8 mouse cellular contexts compared by ENCODE assay signal in the genomic region with DNA sequence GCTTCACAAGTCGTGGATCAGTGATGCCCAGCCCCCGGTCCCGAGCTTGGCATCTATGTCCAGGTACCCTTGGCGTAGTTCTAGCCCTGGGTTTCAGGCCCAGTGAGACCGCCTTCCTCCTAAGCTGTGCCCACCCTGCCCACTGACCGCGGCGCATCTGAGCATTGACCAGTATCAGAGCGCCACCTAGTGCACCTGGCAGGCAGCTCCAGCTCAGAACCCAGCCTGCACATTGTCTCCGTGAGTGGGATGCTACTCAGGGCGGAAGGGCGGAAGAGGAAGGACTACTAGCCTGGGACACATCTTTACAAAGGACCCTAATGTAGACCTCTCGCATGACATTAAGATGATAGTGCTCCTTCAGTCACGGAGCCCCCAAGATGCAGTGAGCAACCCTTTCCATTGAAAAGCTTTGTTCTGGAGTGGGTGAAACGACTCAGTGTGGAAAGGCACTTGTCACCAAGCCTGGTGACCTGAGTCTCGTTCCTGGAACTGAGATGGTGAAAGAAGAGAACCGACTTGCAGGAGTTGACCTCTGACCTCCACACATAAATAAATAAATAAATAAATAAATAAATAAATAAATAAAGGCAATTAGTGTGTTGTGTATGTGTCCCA. TPM values are rescaled to one million over a fixed set of nuclear protein-coding genes. Genes with fewer than 3 reads are reported as not detected.
DNase-seq lines count a peak whose midpoint lies in the region; ATAC-seq and TF ChIP-seq lines count a peak whose summit lies in the region.

No protein-coding gene starts in this region.

- DNase-seq in kidney, postnatal 10 days: peak; percentile 84
- peak; percentile 73 for DNase-seq in liver, embryonic 11.5 days (ENCODE audit: low spot score)
- peak; percentile 90 for DNase-seq in neural tube, embryonic 11.5 days (ENCODE audit: low spot score)

- H3K36me3 ChIP-seq in C2C12 (ENCODE audit: control insufficient read depth, insufficient read depth): no peaks in the 10 kb centered on the region
- no peaks in the 10 kb centered on the region for H3K36me3 ChIP-seq in heart, embryonic 15.5 days
- H3K36me3 ChIP-seq in liver, embryonic 11.5 days (ENCODE audit: control insufficient read depth, insufficient read depth, low read length): no peaks in the 10 kb centered on the region
- no peaks in the 10 kb centered on the region for H3K36me3 ChIP-seq in neural tube, embryonic 11.5 days (ENCODE audit: control insufficient read depth, insufficient read depth, low read length)
- H3K36me3 ChIP-seq in testis, adult 2 months (ENCODE audit: control insufficient read depth, insufficient read depth, low read length): no peaks in the 10 kb centered on the region

- H3K4me3 ChIP-seq in C2C12 (ENCODE audit: insufficient read depth, poor library complexity, severe bottlenecking): no peak overlapping the region
- no peak overlapping the region for H3K4me3 ChIP-seq in bone marrow macrophage, adult 2 months (ENCODE audit: insufficient read depth, low read length)
- H3K4me3 ChIP-seq in heart, embryonic 15.5 days: no peak overlapping the region
- H3K4me3 ChIP-seq in liver, embryonic 11.5 days (ENCODE audit: low read depth, low read length): no peak overlapping the region
- no peak overlapping the region for H3K4me3 ChIP-seq in neural tube, embryonic 11.5 days (ENCODE audit: low read depth, low read length)
- peak overlapping the region; percentile 42 for H3K4me3 ChIP-seq in testis, adult 2 months (ENCODE audit: control insufficient read depth, low read depth, low read length)

- peak; percentile 95 for TF ChIP-seq CTCF in C2C12 (IDR thresholded peaks at IDR 0.05; ENCODE audit: control insufficient read depth, insufficient read depth, insufficient read length)
- TF ChIP-seq CTCF in bone marrow macrophage, adult 2 months (IDR thresholded peaks at IDR 0.05; ENCODE audit: low read depth, low read length): peak; percentile 85
- peak; percentile 93; the same call in 1 of the 2 replicates for TF ChIP-seq CTCF in testis, adult 2 months (IDR thresholded peaks at IDR 0.05; ENCODE audit: control insufficient read depth, insufficient read depth, insufficient replicate concordance, low read depth, low read length)

- no peaks in the 10 kb centered on the region for H3K9me3 ChIP-seq in heart, embryonic 15.5 days (replicated peaks)
- no peaks in the 10 kb centered on the region for H3K9me3 ChIP-seq in liver, embryonic 11.5 days (ENCODE audit: control insufficient read depth, low read length)
- no peaks in the 10 kb centered on the region for H3K9me3 ChIP-seq in neural tube, embryonic 11.5 days (ENCODE audit: control insufficient read depth, low read length)

- no peak overlapping the region for H3K4me2 ChIP-seq in heart, embryonic 15.5 days
- H3K4me2 ChIP-seq in liver, embryonic 11.5 days: peak overlapping the region; percentile 2; the same call in 1 of the 2 replicates
- H3K4me2 ChIP-seq in neural tube, embryonic 11.5 days (ENCODE audit: low read depth): no peak overlapping the region

- peaks cover 4% of the 10 kb centered on the region for H3K27me3 ChIP-seq in C2C12 (ENCODE audit: control insufficient read depth, insufficient read depth, insufficient read length)
- H3K27me3 ChIP-seq in heart, embryonic 15.5 days: peaks cover 16% of the 10 kb centered on the region
- H3K27me3 ChIP-seq in liver, embryonic 11.5 days (replicated peaks; ENCODE audit: control insufficient read depth, insufficient read depth, low read length): no peaks in the 10 kb centered on the region; the same call in 1 of the 2 replicates
- H3K27me3 ChIP-seq in neural tube, embryonic 11.5 days (ENCODE audit: control insufficient read depth, insufficient read depth, low read length): no peaks in the 10 kb centered on the region
- H3K27me3 ChIP-seq in testis, adult 2 months (ENCODE audit: control insufficient read depth, insufficient read depth, low read length): no peaks in the 10 kb centered on the region

- TF ChIP-seq POLR2A in bone marrow macrophage, adult 2 months (IDR thresholded peaks at IDR 0.05; ENCODE audit: borderline replicate concordance, low read depth, low read length): no peak
- no peak for TF ChIP-seq POLR2A in testis, adult 2 months (IDR thresholded peaks at IDR 0.05; ENCODE audit: control insufficient read depth, low read depth, low read length)

- H3K4me1 ChIP-seq in bone marrow macrophage, adult 2 months (ENCODE audit: control insufficient read depth, insufficient read depth, low read length): no peaks in the 10 kb centered on the region
- peaks cover 3% of the 10 kb centered on the region for H3K4me1 ChIP-seq in heart, embryonic 15.5 days (replicated peaks)
- no peaks in the 10 kb centered on the region for H3K4me1 ChIP-seq in liver, embryonic 11.5 days (replicated peaks; ENCODE audit: control insufficient read depth, insufficient read depth, low read length)
- peaks cover 3% of the 10 kb centered on the region; the same call in 1 of the 2 replicates for H3K4me1 ChIP-seq in neural tube, embryonic 11.5 days (ENCODE audit: control insufficient read depth, insufficient read depth, low read length)
- H3K4me1 ChIP-seq in testis, adult 2 months (ENCODE audit: control insufficient read depth, insufficient read depth, low read length): peaks cover 16% of the 10 kb centered on the region

- no peak overlapping the region for H3ac ChIP-seq in C2C12 (ENCODE audit: control insufficient read depth, insufficient read length, low read depth)

- 7% methylated on average over 17 of the region's 17 CpGs for WGBS in heart, embryonic 15.5 days
- WGBS in liver, embryonic 11.5 days: 11% methylated on average over 17 of the region's 17 CpGs
- 14% methylated on average over 17 of the region's 17 CpGs for WGBS in neural tube, embryonic 11.5 days

- no peaks in the 10 kb centered on the region for H3K79me2 ChIP-seq in C2C12 (ENCODE audit: control insufficient read depth, insufficient read depth)

- no peaks in the 10 kb centered on the region for H3K79me3 ChIP-seq in C2C12 (ENCODE audit: low read depth)

- no peak overlapping the region for H3K27ac ChIP-seq in bone marrow macrophage, adult 2 months (ENCODE audit: insufficient read depth, low read depth, low read length)
- H3K27ac ChIP-seq in heart, embryonic 15.5 days: no peak overlapping the region
- H3K27ac ChIP-seq in liver, embryonic 11.5 days (ENCODE audit: low read depth, low read length): no peak overlapping the region
- H3K27ac ChIP-seq in neural tube, embryonic 11.5 days (ENCODE audit: low read depth, low read length): 0 out of 2 replicates have a peak overlapping the region, but pooled peaks have one; percentile 20
- no peak overlapping the region for H3K27ac ChIP-seq in testis, adult 2 months (ENCODE audit: control insufficient read depth, insufficient read depth, low read depth, low read length)

- no peak overlapping the region for H3K9ac ChIP-seq in heart, embryonic 15.5 days
- no peak overlapping the region for H3K9ac ChIP-seq in liver, embryonic 11.5 days (ENCODE audit: low read depth, low read length)
- H3K9ac ChIP-seq in neural tube, embryonic 11.5 days (ENCODE audit: low read length): no peak overlapping the region

- ATAC-seq in erythroblast, adult 5-6 weeks (replicated peaks; ENCODE audit: low FRiP score, poor library complexity, severe bottlenecking): peak; percentile 46; the same call in 1 of the 2 replicates
- peak; percentile 68 for ATAC-seq in heart, embryonic 15.5 days (replicated peaks; ENCODE audit: insufficient number of reproducible peaks, insufficient read depth, low FRiP score, low read depth)
- ATAC-seq in liver, embryonic 11.5 days (replicated peaks; ENCODE audit: low FRiP score): no peak; the same call in 1 of the 2 replicates
- ATAC-seq in neural tube, embryonic 11.5 days (ENCODE audit: insufficient read depth, low FRiP score, low TSS enrichment): peak; percentile 84

TF ChIP-seq in C2C12, 6 proteins besides CTCF, POLR2A, EP300 and RAD21:
- no peak for TF ChIP-seq USF1 (IDR thresholded peaks at IDR 0.05; ENCODE audit: low read depth)

RNA-seq across cellular contexts. Expression of a gene that starts 24.7 kb away (rescaled TPM):
- 23.6 TPM for polyA plus RNA-seq in C2C12 (2012; fragmentation: generic; extraction: Trizol)
- 6.5 and 7.8 TPM in 2 replicates for polyA plus RNA-seq in bone marrow macrophage, adult 2 months (2012; ENCODE audit: insufficient read depth, insufficient read length, missing spikeins)
- 129 and 155 TPM in 2 replicates for total RNA-seq in erythroblast, adult 5-6 weeks (2015; ENCODE audit: low replicate concordance)
- total RNA-seq in erythroblast, adult 5-6 weeks (2017; ENCODE audit: low replicate concordance): 114 and 139 TPM in 2 replicates
- 19.7 and 22.5 TPM in 2 replicates for polyA plus RNA-seq in heart, embryonic 15.5 days (2015; fragmentation: Nextera tagmentation; extraction: Ambion mirVana)
- polyA plus RNA-seq in liver, embryonic 11.5 days (2014; fragmentation: Nextera tagmentation; extraction: Ambion mirVana): 19.4 and 20.5 TPM in 2 replicates
- 11.0 and 14.0 TPM in 2 replicates for polyA plus RNA-seq in neural tube, embryonic 11.5 days (2014; fragmentation: Nextera tagmentation; extraction: Ambion mirVana)
- polyA plus RNA-seq in testis, adult 2 months (2012; rRNA removed): 3.6 and 4.2 TPM in 2 replicates

RNA-seq across cellular contexts. Expression of a gene that starts 34.2 kb away (rescaled TPM):
- polyA plus RNA-seq in C2C12 (2012; fragmentation: generic; extraction: Trizol): 5.5 TPM
- polyA plus RNA-seq in bone marrow macrophage, adult 2 months (2012; ENCODE audit: insufficient read depth, insufficient read length, missing spikeins): 16.3 and 16.8 TPM in 2 replicates
- total RNA-seq in erythroblast, adult 5-6 weeks (2015; ENCODE audit: low replicate concordance): 897 and 1,040 TPM in 2 replicates
- 707 and 838 TPM in 2 replicates for total RNA-seq in erythroblast, adult 5-6 weeks (2017; ENCODE audit: low replicate concordance)
- 59.0 and 62.3 TPM in 2 replicates for polyA plus RNA-seq in heart, embryonic 15.5 days (2015; fragmentation: Nextera tagmentation; extraction: Ambion mirVana)
- polyA plus RNA-seq in liver, embryonic 11.5 days (2014; fragmentation: Nextera tagmentation; extraction: Ambion mirVana): 115 and 119 TPM in 2 replicates
- 11.6 and 13.8 TPM in 2 replicates for polyA plus RNA-seq in neural tube, embryonic 11.5 days (2014; fragmentation: Nextera tagmentation; extraction: Ambion mirVana)
- polyA plus RNA-seq in testis, adult 2 months (2012; rRNA removed): 34.0 and 35.2 TPM in 2 replicates
